Mouse (Mus musculus): ENCODE results near the gene Dscam.

Dscam gene

GRCm38 (mm10) chr16:97170513-97171081 lies at the start of gene Dscam:
TSS of gene Dscam (minus strand) at chr16:97170752.
- DNase-seq = no peak

- no peak for DNase-seq
Observed at GRCm38 (mm10) chr16:97219381-97219780, 48.8 kb upstream of the Dscam start.

GRCm38 (mm10) chr16:97209997-97210396 lies 39.4 kb upstream of the Dscam start:
- no peak for DNase-seq

- no peak for DNase-seq
Observed at GRCm38 (mm10) chr16:97208276-97208675, 37.7 kb upstream of the Dscam start.

GRCm38 (mm10) chr16:97204090-97204489 lies 33.5 kb upstream of the Dscam start:
- no peak for DNase-seq

GRCm38 (mm10) chr16:97203554-97203953 lies 33.0 kb upstream of the Dscam start:
- no peak for DNase-seq

- DNase-seq = no peak
Observed at GRCm38 (mm10) chr16:97194630-97195029, 24.1 kb upstream of the Dscam start.

- no peak for DNase-seq
Observed at GRCm38 (mm10) chr16:97194179-97194578, 23.6 kb upstream of the Dscam start.

- DNase-seq = no peak
Observed at GRCm38 (mm10) chr16:97192296-97192695, 21.7 kb upstream of the Dscam start.

GRCm38 (mm10) chr16:97190604-97191003 lies 20.1 kb upstream of the Dscam start:
- no peak for DNase-seq

GRCm38 (mm10) chr16:97171500-97171899 lies 948 bp upstream of the Dscam start:
- no peak for DNase-seq

GRCm38 (mm10) chr16:97169901-97170512 lies 545 bp downstream of the Dscam start:
- DNase-seq = no peak

- no peak for DNase-seq
Observed at GRCm38 (mm10) chr16:97168614-97169013, 1.9 kb downstream of the Dscam start.

- DNase-seq = no peak
Observed at GRCm38 (mm10) chr16:97168030-97168429, 2.5 kb downstream of the Dscam start.

- no peak for DNase-seq
Observed at GRCm38 (mm10) chr16:97166166-97166565, 4.4 kb downstream of the Dscam start.

GRCm38 (mm10) chr16:97165444-97166121 lies 5.0 kb downstream of the Dscam start:
- DNase-seq = peak; percentile 11 to 51

GRCm38 (mm10) chr16:97158279-97158678 lies 12.3 kb downstream of the Dscam start:
- no peak for DNase-seq

GRCm38 (mm10) chr16:97144544-97145194 lies 25.9 kb downstream of the Dscam start:
- DNase-seq = no peak

GRCm38 (mm10) chr16:97141943-97142342 lies 28.6 kb downstream of the Dscam start:
- DNase-seq = no peak

- DNase-seq = no peak
Observed at GRCm38 (mm10) chr16:97135003-97135827, 35.3 kb downstream of the Dscam start.

- no peak for DNase-seq
Observed at GRCm38 (mm10) chr16:97127296-97127695, 43.3 kb downstream of the Dscam start.

- DNase-seq = no peak
Observed at GRCm38 (mm10) chr16:97110028-97110427, 60.5 kb downstream of the Dscam start.

- no peak for DNase-seq
Observed at GRCm38 (mm10) chr16:97105266-97105665, 65.3 kb downstream of the Dscam start.

Data from kidney, adult 8-10 months (tissue).